Mouse (Mus musculus) bone marrow, adult 2 months (tissue): ENCODE data around the gene Dbh.

Experiments used
- CTCF ChIP-seq: fragments of 200-500 bp; IDR thresholded peaks from 2 replicates; pipeline ENCODE4 v1.5.1; 2011; ENCODE audit warnings: low read length, control low read depth; ENCODE audit not compliant: control insufficient read depth, insufficient read depth
- POLR2A ChIP-seq: fragments of 200-500 bp; IDR thresholded peaks from 2 replicates; pipeline ENCODE4 v1.6.1; 2011; ENCODE audit warnings: low read depth, mild to moderate bottlenecking, control low read depth, low read length, borderline replicate concordance; ENCODE audit not compliant: control insufficient read depth

GRCm38 (mm10) chr2:27218569-27218968 is 53.5 kb downstream of the Dbh start:
- no peak for TF ChIP-seq CTCF
- no peak for TF ChIP-seq POLR2A
